Mouse (Mus musculus) cortical plate, adult 2 months (tissue): ENCODE measurements around the gene Frmpd1. TPM values are rescaled to one million over a fixed set of nuclear protein-coding genes. Genes with fewer than 3 reads are reported as not detected.

ENCODE experiments used
- H3K27ac ChIP-seq: fragments of 200-500 bp; 2 replicates; pipeline ENCODE4 v1.5.1; 2012; ENCODE audit warnings: low read length, control low read depth, inconsistent platforms; ENCODE audit not compliant: insufficient read depth
- H3K4me1 ChIP-seq: fragments of 200-500 bp; 2 replicates; pipeline ENCODE4 v1.6.1; 2011; ENCODE audit warnings: low read length; ENCODE audit not compliant: control insufficient read depth, insufficient read depth
- H3K4me3 ChIP-seq: fragments of 200-500 bp; 2 replicates; pipeline ENCODE4 v1.5.1; 2011; ENCODE audit warnings: mild to moderate bottlenecking, low read length, control low read depth; ENCODE audit not compliant: insufficient read depth
- CTCF ChIP-seq: fragments of 200-500 bp; IDR thresholded peaks from 2 replicates; pipeline ENCODE4 v1.5.1; 2011; ENCODE audit warnings: mild to moderate bottlenecking, control low read depth, low read length; ENCODE audit not compliant: insufficient read depth; ENCODE audit errors: extremely low read depth
- POLR2A ChIP-seq: fragments of 200-500 bp; IDR thresholded peaks from 2 replicates; pipeline ENCODE4 v1.6.1; 2011; ENCODE audit warnings: mild to moderate bottlenecking, low read length, control low read depth; ENCODE audit not compliant: insufficient read depth; ENCODE audit errors: extremely low read depth
- polyA plus RNA-seq: library from polyadenylated mRNA; depleted of rRNA; stranded (reverse); fragments of >200 nt; gene quantifications from 2 replicates; pipeline ENCODE4 v1.2.3, GENCODE M21; 2012

Gene Frmpd1
- polyA plus RNA-seq, 1 experiment, result 6.7 TPM

DNA sequence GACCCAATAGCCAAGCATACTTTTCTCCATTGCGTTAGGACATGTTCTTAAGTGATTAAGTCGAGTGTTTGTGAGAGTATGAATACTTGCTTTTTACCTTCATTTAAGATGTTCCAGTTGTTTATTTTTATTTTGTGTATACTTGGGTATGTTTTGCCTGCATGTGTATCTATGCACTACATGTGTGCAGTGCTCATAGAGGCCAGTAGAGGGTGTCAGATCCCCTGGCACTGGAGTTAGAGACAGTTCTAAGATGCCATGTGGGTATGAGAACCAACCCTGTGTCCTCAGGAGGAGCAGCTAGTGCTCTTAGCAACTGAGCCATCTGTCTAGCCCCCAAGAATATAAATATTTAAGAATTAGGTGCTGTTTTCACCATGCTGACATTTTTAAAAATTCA, 37.7 kb downstream of the Frmpd1 start:
- TF ChIP-seq POLR2A (no peak), CTCF (no peak)
- Histone ChIP-seq H3K27ac (no peak overlapping the region), H3K4me1 (no peaks in the 10 kb centered on the region), H3K4me3 (no peak overlapping the region)

DNA sequence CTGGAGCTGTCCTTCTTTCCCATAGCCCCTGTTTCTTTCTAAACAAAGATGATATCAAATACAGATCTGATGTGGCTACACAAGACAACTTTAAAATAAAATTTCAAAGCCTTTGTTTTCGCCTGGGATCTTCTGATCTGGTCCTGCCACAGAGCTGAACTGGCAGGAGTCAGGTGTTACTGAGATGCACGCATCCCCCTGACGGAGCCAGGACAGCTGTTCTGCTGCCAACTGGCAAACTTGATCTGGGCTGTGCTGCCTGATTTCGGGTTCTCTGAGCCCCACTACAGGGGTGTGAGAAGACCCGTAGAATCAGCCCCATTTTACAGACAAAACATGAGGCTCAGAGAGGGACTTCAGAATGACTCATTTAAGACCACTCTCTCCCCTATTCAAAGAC, 45.6 kb downstream of the Frmpd1 start:
- TF ChIP-seq CTCF (no peak), POLR2A (no peak)
- no peak overlapping the region for H3K27ac ChIP-seq
- H3K4me3 ChIP-seq, result no peak overlapping the region
- no peaks in the 10 kb centered on the region for H3K4me1 ChIP-seq

DNA sequence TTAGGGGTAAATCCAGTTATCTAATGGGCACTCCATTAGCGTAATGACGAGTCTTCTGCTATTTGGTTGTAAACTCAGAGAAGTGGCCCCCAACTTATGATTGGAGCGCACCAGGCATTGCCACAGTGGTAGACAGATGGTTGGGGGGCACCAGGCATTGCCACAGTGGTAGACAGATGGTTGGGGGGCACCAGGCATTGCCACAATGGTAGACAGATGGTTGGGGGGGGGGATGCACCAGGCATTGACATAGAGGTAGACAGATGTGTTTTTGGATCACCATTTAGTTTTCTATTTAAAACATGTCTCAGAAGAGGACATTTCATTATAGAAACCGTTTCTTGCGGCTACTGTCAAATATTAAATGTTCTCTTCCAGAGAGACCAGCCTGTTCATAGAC, 53.6 kb downstream of the Frmpd1 start:
- Histone ChIP-seq H3K4me1 (no peaks in the 10 kb centered on the region), H3K4me3 (no peak overlapping the region), H3K27ac (no peak overlapping the region)
- TF ChIP-seq CTCF (no peak), POLR2A (no peak)

DNA sequence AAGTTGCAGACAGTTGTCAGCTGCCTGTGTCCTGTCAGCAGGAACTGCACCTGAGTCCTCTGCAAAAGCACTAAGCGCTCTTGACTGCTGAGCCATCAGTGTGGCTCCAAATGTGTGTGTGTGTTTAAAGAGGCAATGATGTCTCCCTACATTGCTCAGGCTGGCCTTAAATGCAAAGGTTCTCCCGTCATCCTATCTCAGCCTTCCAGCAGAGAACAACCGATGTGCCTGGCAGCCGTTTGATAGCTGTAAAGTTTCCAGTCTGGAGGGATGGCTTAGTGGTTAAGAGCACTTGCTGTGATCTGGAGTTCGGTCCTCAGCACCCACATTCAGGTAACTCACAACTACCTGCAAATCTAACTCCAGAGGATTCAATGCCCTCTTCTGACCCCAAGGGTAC, 56.7 kb downstream of the Frmpd1 start:
- Histone ChIP-seq H3K27ac (no peak overlapping the region), H3K4me3 (no peak overlapping the region), H3K4me1 (no peaks in the 10 kb centered on the region)
- TF ChIP-seq POLR2A (no peak), CTCF (no peak)

DNA sequence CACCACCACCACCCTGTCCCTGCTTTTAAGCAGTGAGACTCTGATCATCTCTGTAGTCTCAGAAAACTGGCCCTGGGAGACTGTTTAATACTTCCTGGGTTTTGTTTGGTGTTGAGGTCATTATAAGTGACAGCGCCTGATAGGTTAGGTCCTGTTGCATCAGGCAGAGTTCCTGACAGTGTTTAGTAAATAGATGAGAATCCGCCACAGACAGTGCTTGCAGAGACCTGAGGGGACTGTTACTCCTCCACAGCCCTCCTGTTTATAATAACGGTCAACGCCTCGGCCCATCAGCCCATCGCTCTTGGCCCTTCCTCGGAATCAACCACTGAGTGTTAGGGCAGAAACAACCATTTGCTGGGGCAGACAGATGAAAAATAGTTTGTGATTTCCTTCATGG, 57.5 kb downstream of the Frmpd1 start:
- Histone ChIP-seq H3K27ac (no peak overlapping the region), H3K4me1 (no peaks in the 10 kb centered on the region), H3K4me3 (no peak overlapping the region)
- TF ChIP-seq CTCF (no peak), POLR2A (no peak)

DNA sequence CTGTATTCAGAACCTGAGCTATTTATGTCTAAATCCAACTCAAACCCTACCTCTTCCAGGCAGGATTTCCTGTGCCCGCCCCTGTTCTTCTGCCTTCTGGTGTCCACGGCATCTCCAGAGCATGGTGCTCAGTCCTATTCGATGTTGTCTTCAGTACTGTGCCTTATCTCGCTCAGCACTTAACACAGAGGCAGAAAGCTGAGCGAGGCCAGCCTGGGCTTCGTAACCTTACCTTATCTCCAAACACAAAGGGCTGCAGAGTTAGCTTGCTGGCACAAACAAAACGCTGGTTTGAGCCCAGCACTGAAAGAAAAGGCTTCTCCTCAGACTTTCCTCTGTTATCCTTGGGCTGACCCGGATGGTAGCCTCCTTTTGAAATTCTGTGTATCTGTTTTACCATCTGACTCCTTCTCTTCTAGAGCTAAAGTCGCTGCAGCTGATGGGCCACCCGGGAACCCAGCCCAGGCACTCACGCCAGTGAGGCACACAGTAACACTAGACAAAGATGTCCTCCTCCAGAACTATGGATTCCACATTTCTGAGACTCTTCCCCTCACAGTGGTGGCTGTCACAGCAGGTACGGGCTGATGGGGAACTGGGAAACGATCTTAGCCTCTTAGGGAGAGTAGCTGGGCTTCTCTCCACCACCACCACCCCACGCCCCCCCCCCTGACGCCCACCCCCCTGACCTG, 58.7 kb downstream of the Frmpd1 start:
- Histone ChIP-seq H3K4me1 (no peaks in the 10 kb centered on the region), H3K27ac (no peak overlapping the region), H3K4me3 (no peak overlapping the region)
- TF ChIP-seq POLR2A, result no peak
- TF ChIP-seq CTCF, result no peak

DNA sequence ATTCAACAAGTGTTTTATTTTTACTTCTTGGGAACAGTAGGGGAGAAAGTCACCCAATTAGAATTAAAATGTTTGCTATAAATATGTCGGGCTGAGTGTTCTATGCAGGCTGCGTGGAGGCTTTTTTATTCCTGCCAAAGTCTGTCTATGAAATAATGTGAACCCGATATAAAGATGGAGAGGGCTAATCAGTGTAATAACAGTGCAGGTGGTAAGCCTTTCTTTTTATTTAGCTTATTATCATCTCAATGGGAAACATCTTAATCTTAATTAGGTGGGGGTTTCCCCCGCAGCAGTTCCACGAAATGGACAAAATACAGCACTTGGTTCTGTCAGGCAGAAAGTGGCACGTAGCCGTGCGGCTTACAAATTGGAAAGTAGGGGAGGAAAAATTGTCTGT, 66.6 kb downstream of the Frmpd1 start:
- Histone ChIP-seq H3K4me3 (no peak overlapping the region), H3K27ac (no peak overlapping the region), H3K4me1 (no peaks in the 10 kb centered on the region)
- TF ChIP-seq CTCF (no peak), POLR2A (no peak)

DNA sequence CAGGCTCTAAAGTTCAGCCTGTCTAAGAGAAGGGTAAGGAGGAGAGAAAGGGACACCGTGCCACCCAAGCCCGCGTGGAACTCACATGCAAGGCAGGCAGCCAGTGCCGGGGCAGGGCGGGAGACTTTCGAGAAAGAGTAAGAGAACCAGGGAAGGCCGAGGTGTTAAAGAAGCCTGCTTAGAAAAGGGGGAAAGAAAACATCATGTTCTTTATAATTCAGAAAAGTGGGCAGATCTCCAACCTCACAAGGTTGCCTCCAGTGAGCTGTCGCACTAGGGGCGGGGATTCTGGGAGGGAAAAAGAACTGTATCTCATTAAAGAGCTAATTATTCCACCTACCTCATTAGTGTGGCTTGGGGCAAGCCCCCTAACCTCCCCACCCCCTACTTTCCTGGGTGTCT, 68.2 kb downstream of the Frmpd1 start:
- TF ChIP-seq CTCF (no peak), POLR2A (no peak)

DNA sequence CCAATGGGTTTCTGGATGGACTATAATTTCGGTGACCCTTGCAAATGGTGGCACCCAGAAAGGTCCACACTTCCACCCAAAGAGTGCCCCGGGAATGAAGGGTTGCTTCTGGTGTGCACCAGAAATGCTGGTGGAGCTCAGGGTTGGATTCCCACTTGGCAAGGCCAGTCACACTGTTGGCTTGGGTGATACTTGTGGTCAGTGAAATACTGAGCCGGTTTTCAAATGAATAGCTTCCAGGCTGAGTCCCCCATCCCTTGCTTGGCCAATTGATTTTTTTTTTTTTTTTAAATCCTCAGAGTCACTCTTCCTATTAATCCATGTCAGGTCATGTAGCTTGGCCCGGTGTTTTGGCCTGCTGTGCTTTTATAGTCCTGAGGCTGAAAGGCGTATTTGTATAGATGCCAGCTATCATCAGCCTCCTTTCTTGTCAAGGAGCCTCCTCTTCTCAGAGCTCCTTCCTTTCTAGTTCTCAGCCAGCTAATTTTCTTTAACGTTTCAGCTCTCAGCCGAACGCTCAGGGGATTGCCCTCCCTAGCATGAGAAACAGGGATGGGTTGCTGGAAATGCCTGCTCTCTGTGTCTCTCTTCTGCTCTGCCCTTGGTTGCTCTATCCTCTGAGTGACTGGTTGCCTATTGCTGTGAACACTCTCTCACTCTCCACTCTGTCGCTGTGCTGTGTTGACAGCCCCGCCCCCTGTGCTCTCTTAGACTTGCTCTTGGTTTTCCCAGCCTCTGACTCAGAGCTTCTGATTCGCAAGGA, 69.3 kb downstream of the Frmpd1 start:
- no peak for TF ChIP-seq POLR2A
- no peak for TF ChIP-seq CTCF
- H3K27ac ChIP-seq, result peak overlapping the region; percentile 37
- H3K4me1 ChIP-seq, result no peaks in the 10 kb centered on the region
- H3K4me3 ChIP-seq, result no peak overlapping the region

More for the DNA sequence above, 68.2 kb downstream of the Frmpd1 start:
- Histone ChIP-seq H3K27ac (no peak overlapping the region), H3K4me3 (no peak overlapping the region), H3K4me1 (no peaks in the 10 kb centered on the region)
